Mouse (Mus musculus) liver, embryonic 15.5 days (tissue): ENCODE results near the gene Fam219b. TPM values are rescaled to one million over a fixed set of nuclear protein-coding genes. Genes with fewer than 3 reads are reported as not detected.

Experiments used
- ATAC-seq: fragments of 200-750 bp; cut with Nextera tagmentation; 2 replicates; pipeline ENCODE4 v1.8.0; 2017; ENCODE audit warnings: moderate number of reproducible peaks, mild to moderate bottlenecking, moderate library complexity; ENCODE audit not compliant: insufficient read depth
- H3K27ac ChIP-seq: fragments of 300-500 bp; sonication (generic); replicated peaks from 2 replicates; pipeline ENCODE4 v1.5.1; 2015; ENCODE audit warnings: mild to moderate bottlenecking, inconsistent platforms
- H3K27me3 ChIP-seq: fragments of 300-500 bp; sonication (generic); 2 replicates; pipeline ENCODE4 v1.6.1; 2015; ENCODE audit warnings: mild to moderate bottlenecking, inconsistent platforms
- H3K36me3 ChIP-seq: fragments of 300-500 bp; sonication (generic); replicated peaks from 2 replicates; pipeline ENCODE4 v1.6.1; 2015; ENCODE audit warnings: moderate library complexity, mild to moderate bottlenecking, inconsistent platforms
- H3K4me1 ChIP-seq: fragments of 300-500 bp; sonication (generic); replicated peaks from 2 replicates; pipeline ENCODE4 v1.6.1; 2015; ENCODE audit warnings: inconsistent platforms
- H3K4me2 ChIP-seq: fragments of 300-500 bp; sonication (generic); 2 replicates; pipeline ENCODE4 v1.6.1; 2015; ENCODE audit warnings: moderate library complexity, mild to moderate bottlenecking, inconsistent platforms
- H3K4me3 ChIP-seq: fragments of 300-500 bp; sonication (generic); replicated peaks from 2 replicates; pipeline ENCODE4 v1.5.1; 2015; ENCODE audit warnings: mild to moderate bottlenecking, inconsistent platforms
- H3K9ac ChIP-seq: fragments of 300-500 bp; sonication (generic); 2 replicates; pipeline ENCODE4 v1.6.1; 2015; ENCODE audit warnings: moderate library complexity, mild to moderate bottlenecking, inconsistent platforms
- H3K9me3 ChIP-seq: fragments of 300-500 bp; sonication (generic); replicated peaks from 2 replicates; pipeline ENCODE4 v1.6.1; 2016; ENCODE audit warnings: inconsistent platforms
- whole genome bisulfite sequencing: fragments of 180-500 bp; shearing (Covaris S2); methylation state at CpG from one replicate; pipeline ENCODE4 v1.1.7; 2015; ENCODE audit warnings: mixed read lengths; ENCODE audit not compliant: insufficient replicate concordance; 5-methylcytosine and 5-hydroxymethylcytosine counted together
- polyA plus RNA-seq: library from polyadenylated mRNA; unstranded; fragments of >200 nt; fragmentation: Nextera tagmentation; extraction: Ambion mirVana; gene quantifications from 2 replicates; pipeline ENCODE4 v1.2.1, GENCODE M21; 2015

Gene Fam219b
- polyA plus RNA-seq, 1 experiment from 2014 or later, result 6.1 TPM

- H3K4me3 ChIP-seq, result no peak overlapping the region
- no peaks in the 10 kb centered on the region for H3K36me3 ChIP-seq
- no peak overlapping the region for H3K9ac ChIP-seq
- H3K9me3 ChIP-seq, result no peaks in the 10 kb centered on the region
- H3K4me2 ChIP-seq, result no peak overlapping the region
- H3K4me1 ChIP-seq, result peaks cover 45% of the 10 kb centered on the region
- 43% methylated on average over 10 of the region's 10 CpGs for WGBS
- no peak for ATAC-seq
- peaks cover 77% of the 10 kb centered on the region for H3K27me3 ChIP-seq
- H3K27ac ChIP-seq, result no peak overlapping the region
Measured at GRCm38 (mm10) chr9:57504891-57505290, 32.4 kb upstream of the Fam219b start.

GRCm38 (mm10) chr9:57505700-57506099, 31.6 kb upstream of the Fam219b start:
- peaks cover 47% of the 10 kb centered on the region for H3K4me1 ChIP-seq
- H3K27me3 ChIP-seq, result peaks cover 77% of the 10 kb centered on the region
- H3K4me3 ChIP-seq, result no peak overlapping the region
- H3K4me2 ChIP-seq, result peak overlapping the region; percentile 46
- no peaks in the 10 kb centered on the region for H3K9me3 ChIP-seq
- no peak overlapping the region for H3K9ac ChIP-seq
- no peaks in the 10 kb centered on the region for H3K36me3 ChIP-seq
- ATAC-seq, result peak; percentile 97
- no peak overlapping the region for H3K27ac ChIP-seq
- 2% methylated on average over 8 of the region's 8 CpGs for WGBS

- Histone ChIP-seq H3K4me1 (peaks cover 23% of the 10 kb centered on the region), H3K36me3 (no peaks in the 10 kb centered on the region), H3K9me3 (no peaks in the 10 kb centered on the region), H3K4me3 (no peak overlapping the region), H3K27ac (no peak overlapping the region), H3K4me2 (no peak overlapping the region), H3K9ac (no peak overlapping the region), H3K27me3 (peaks cover 46% of the 10 kb centered on the region)
- WGBS, result 49% methylated on average over 2 of the region's 2 CpGs
- ATAC-seq, result no peak
Measured at GRCm38 (mm10) chr9:57510577-57510976, 26.8 kb upstream of the Fam219b start.

GRCm38 (mm10) chr9:57517113-57517512, 20.2 kb upstream of the Fam219b start:
- H3K36me3 ChIP-seq, result no peaks in the 10 kb centered on the region
- no peak overlapping the region for H3K4me3 ChIP-seq
- no peaks in the 10 kb centered on the region for H3K9me3 ChIP-seq
- H3K4me1 ChIP-seq, result peaks cover 11% of the 10 kb centered on the region
- WGBS, result 9% methylated on average over 3 of the region's 3 CpGs
- ATAC-seq, result no peak
- peaks cover 12% of the 10 kb centered on the region; the same call in 1 of the 2 replicates for H3K27me3 ChIP-seq
- no peak overlapping the region for H3K27ac ChIP-seq
- H3K9ac ChIP-seq, result no peak overlapping the region
- no peak overlapping the region for H3K4me2 ChIP-seq

- peak overlapping the region; percentile 97 for H3K9ac ChIP-seq
- H3K4me2 ChIP-seq, result peak overlapping the region; percentile 77
- 27% methylated on average over 16 of the region's 16 CpGs for WGBS
Measured at GRCm38 (mm10) chr9:57520375-57521055, 16.8 kb upstream of the Fam219b start.

GRCm38 (mm10) chr9:57521056-57521911, 16.0 kb upstream of the Fam219b start, which contains the start of gene Cox5a:
Gene Cox5a, plus strand, starts transcription at chr9:57521274.
- Histone ChIP-seq H3K27me3 (no peaks in the 10 kb centered on the region), H3K4me1 (peaks cover 49% of the 10 kb centered on the region)

More at GRCm38 (mm10) chr9:57520375-57521055, 16.8 kb upstream of the Fam219b start:
- Histone ChIP-seq H3K27ac (peak overlapping the region; percentile 79), H3K4me1 (peaks cover 42% of the 10 kb centered on the region), H3K9me3 (no peaks in the 10 kb centered on the region), H3K36me3 (no peaks in the 10 kb centered on the region), H3K27me3 (no peaks in the 10 kb centered on the region), H3K4me3 (peak overlapping the region; percentile 93)
- ATAC-seq, result peak; percentile 6; the same call in 1 of the 2 replicates

GRCm38 (mm10) chr9:57522114-57522860, 15.0 kb upstream of the Fam219b start:
- peak overlapping the region; percentile 93 for H3K4me3 ChIP-seq
- H3K27me3 ChIP-seq, result no peaks in the 10 kb centered on the region
- peaks cover 57% of the 10 kb centered on the region for H3K4me1 ChIP-seq
- no peaks in the 10 kb centered on the region for H3K9me3 ChIP-seq
- peak overlapping the region; percentile 96 for H3K27ac ChIP-seq
- no peak for ATAC-seq
- peak overlapping the region; percentile 77 for H3K4me2 ChIP-seq
- H3K9ac ChIP-seq, result peak overlapping the region; percentile 97
- 30% methylated on average over 7 of the region's 7 CpGs for WGBS
- H3K36me3 ChIP-seq, result no peaks in the 10 kb centered on the region

More at GRCm38 (mm10) chr9:57521056-57521911, 16.0 kb upstream of the Fam219b start, which contains the start of gene Cox5a:
- Histone ChIP-seq H3K4me3 (peak within 1 kb of the TSS; percentile 93), H3K4me2 (peak within 1 kb of the TSS; percentile 77), H3K36me3 (no peaks in the 10 kb centered on the region), H3K9me3 (no peaks in the 10 kb centered on the region), H3K27ac (peak within 1 kb of the TSS; percentile 96), H3K9ac (peak within 1 kb of the TSS; percentile 97)
- under 1% methylated on average over 95 of the region's 95 CpGs for WGBS
- ATAC-seq, result peak; percentile 98

- Histone ChIP-seq H3K4me2 (peak overlapping the region; percentile 77), H3K9ac (no peak overlapping the region), H3K36me3 (no peaks in the 10 kb centered on the region), H3K4me3 (peak overlapping the region; percentile 93), H3K4me1 (peaks cover 57% of the 10 kb centered on the region), H3K9me3 (no peaks in the 10 kb centered on the region), H3K27ac (no peak overlapping the region), H3K27me3 (no peaks in the 10 kb centered on the region)
- WGBS, result 54% methylated on average over 4 of the region's 4 CpGs
- ATAC-seq, result no peak
Measured at GRCm38 (mm10) chr9:57522861-57523246, 14.5 kb upstream of the Fam219b start.

- 41% methylated on average over 1 of the region's 1 CpGs for WGBS
- Histone ChIP-seq H3K4me3 (no peak overlapping the region), H3K4me2 (no peak overlapping the region), H3K9ac (no peak overlapping the region), H3K9me3 (no peaks in the 10 kb centered on the region), H3K27me3 (no peaks in the 10 kb centered on the region), H3K36me3 (0 out of 2 replicates have a peak, but pooled peaks cover 3% of the 10 kb centered on the region), H3K4me1 (peaks cover 57% of the 10 kb centered on the region), H3K27ac (no peak overlapping the region)
- no peak for ATAC-seq
Measured at GRCm38 (mm10) chr9:57523754-57524153, 13.6 kb upstream of the Fam219b start.

- Histone ChIP-seq H3K4me1 (peaks cover 57% of the 10 kb centered on the region), H3K27ac (no peak overlapping the region), H3K9ac (no peak overlapping the region), H3K4me3 (no peak overlapping the region), H3K27me3 (no peaks in the 10 kb centered on the region), H3K36me3 (peaks cover 10% of the 10 kb centered on the region), H3K4me2 (no peak overlapping the region), H3K9me3 (no peaks in the 10 kb centered on the region)
- no peak for ATAC-seq
Measured at GRCm38 (mm10) chr9:57524439-57524838, 12.9 kb upstream of the Fam219b start.
